Mouse (Mus musculus) heart, postnatal 0 days (tissue): ENCODE measurements at regions not wholly inside any gene's neighbourhood (a gene's known extent, or its start where the extent isn't known, plus 50 kb on each side); places are given as distances from the start of the nearest gene placed in this dataset.

Experiments
- CTCF ChIP-seq: IDR thresholded peaks from 2 replicates; pipeline ENCODE4 v1.5.1; 2016; ENCODE audit warnings: antibody characterized with exemption, control low read depth, low read depth
- EP300 ChIP-seq: IDR thresholded peaks from 2 replicates; pipeline ENCODE4 v1.6.1; 2016; ENCODE audit warnings: antibody characterized with exemption, low read depth

DNA sequence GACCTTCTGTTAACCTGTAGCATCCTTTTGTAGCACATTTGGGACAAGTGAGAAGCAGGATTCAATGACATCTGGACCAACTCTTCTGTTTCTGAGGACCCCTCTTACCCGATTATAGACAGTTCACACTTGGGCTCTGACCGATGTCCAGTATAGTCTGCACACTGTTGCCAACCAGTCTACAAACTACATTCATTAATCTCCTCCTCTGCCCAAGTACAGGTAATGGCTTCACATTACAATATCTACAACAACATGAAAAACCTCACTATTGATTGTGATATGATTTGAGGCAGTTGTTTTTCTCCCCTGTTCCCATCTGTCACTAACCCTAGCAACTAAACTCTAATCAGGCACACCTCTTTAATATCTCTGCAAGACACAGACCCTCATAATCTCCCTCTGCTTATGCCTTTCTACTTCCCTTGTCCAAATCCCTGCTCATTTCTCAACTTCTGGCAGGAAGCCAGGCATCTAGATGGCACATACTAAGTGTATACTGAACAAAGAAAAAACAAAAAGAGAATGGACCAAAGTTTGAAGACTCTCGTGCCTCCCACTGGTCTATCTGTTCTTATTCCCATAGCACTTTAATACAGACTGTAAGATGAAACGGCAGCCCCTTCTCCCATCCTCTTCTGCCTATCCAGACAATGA, 331.8 kb downstream of the Sorl1 start:
- TF ChIP-seq EP300 = no peak
- TF ChIP-seq CTCF = no peak
